Mouse (Mus musculus) frontal cortex, postnatal 25 days (tissue): ENCODE measurements around the gene Card10.
A peak's percentile ranks its signal among the peaks of the same experiment; 100 is the strongest.

Source experiments
- DNase-seq, 2 experiments: peaks; one replicate each; pipeline ENCODE4 v3.0.0; 2022; ENCODE audit warnings: low spot score in 2 of 2

Gene Card10

DNA sequence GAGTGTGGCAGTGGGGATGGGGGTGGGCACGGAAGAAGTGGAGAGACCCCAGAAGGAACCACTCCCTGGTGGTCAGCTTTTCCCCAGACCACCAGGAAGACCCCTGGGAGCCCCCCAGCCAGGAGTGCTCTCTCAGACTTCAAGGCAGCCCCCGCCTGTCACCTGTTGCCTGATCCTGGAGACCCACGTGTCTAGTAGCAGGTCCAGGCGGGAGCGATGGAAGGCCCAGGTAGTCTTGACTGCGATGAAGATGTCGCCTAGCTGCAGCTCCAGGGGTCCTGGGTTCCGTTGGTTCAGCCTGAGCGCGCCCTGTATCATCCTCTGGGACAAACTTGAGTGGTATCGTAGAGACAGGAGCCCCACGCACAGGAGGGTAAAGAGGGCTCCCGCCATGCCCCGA, 30.0 kb downstream of the Card10 start:
- DNase-seq = no peak

DNA sequence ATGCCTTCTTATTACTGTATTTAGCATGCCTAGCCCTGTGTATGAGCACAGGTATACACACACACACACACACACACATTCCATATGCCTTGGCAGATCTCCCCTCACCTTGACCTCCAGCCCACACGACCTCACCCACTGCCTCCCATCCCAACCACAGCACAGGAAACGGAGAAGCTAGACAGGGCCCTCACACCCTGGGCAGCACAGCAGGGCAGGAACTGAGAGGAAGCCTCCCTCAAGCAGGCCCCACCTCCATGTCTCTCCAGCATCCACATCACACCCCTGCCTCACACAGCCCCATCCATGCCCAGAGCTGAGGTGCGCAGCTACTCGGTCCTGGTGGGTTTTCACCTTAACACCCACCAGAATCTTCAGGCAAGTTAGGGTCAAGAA, 30.5 kb downstream of the Card10 start:
- DNase-seq = no peak

DNA sequence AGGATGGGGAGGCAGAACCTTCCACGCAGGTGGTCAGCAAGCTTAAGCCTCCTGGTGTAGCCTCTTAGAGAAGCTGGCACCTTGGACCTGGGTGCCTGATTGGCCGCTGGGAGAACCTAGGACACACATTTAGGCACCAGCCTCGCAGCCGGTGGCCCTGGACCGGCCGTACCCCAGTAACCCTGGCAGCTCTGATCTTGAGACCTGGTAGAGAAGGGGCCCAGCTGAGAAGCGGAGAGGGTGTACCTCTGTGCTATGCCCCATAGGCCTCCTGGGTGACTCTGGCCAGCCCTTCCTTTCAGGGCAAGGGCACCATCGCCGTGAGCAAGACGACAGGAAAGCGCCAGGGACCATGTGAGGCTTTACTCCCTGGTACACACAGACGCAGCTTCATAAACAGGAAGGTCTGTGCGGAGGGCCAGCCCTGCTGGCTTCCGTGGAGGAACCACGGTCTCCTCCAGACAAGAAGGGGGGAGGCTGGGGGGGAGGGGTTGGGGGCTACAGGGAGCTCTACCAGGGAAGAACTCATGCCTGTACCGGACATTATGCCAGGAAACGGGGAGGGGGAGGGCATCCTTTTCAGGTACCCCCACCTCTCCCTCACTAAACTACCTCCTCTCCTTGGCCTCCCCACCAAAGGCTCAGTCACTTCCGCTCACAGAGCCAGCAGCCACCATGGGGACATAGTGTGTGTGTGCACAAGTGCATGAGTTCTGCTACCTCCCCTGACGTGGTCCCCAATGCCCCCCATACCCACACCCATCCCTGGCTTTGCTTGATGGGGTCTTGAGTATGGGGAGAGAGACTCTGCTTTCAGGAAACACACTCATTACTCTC, 31.1 kb downstream of the Card10 start:
- DNase-seq = no peak

DNA sequence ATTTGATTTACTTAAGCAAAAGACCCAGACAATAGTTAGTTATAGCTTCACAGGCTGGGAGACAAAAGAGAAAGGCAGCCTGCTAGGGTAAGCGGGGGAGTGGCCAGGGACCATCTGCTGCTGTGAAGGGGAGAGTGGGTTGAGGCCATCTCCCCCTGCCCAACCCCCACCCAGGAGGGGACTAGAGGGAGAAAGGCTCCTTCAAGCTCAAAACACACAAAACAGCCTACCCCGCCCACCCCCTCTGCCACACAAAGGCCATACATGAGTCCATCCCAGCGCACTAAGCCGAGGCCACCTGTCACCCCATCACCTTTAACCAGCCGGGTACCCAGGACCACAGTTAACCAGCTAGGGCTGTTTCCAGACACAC, 31.9 kb downstream of the Card10 start:
- DNase-seq = no peak

DNA sequence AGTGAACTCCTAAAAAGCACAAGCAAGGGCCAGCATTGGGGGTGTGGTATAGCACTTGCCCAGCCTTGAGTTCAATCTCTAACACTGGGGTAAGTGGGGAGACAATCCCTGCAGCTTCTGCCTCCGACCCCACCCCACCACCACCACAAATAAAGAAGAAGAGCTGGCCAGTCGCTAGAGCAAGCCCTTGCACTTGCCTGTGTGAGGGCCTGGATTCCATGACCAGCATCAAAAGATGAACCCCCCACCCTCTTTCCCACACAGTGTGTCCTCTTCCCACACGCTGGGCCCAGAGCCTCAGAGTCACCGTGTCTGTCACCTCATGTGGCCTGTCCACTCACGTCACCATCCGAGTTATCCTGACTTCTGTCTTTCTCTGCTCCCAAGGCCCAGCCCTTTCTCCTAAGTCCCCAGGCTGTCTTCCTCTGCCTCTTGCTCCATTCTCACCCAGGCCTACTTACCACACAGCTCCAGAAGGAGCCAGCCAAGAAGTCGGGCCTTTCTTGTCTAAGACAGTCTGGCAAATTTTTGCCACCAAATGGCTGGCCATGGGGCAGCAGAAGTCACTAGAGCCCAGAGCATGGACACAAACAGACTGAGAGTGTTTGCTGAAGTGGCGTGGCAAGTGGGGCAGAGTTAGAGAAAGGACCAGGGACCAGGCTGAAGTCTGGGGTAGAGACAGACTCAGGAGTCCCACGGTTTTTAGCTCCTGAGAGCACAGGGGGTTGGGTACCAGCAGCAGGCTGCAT, 32.4 kb downstream of the Card10 start:
- no peak for DNase-seq

DNA sequence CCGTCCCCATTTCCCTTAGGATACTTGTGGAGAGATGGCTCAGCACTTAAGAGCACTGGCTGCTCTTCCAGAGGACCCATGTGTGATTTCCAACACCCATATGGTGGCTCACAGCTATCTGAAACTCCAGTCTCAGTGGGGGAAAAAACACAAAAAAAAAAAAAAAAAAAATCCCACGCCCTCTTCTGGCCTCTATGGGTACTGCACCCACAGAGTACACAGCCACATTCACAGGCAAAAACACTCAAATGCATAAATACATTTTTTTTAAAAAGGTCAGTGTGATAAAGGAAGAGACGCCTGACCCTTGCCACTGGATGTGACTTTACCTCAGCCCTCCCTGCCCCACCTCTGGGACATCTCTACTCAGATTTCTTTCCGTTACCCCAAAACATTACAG, 33.8 kb downstream of the Card10 start:
- no peak for DNase-seq

DNA sequence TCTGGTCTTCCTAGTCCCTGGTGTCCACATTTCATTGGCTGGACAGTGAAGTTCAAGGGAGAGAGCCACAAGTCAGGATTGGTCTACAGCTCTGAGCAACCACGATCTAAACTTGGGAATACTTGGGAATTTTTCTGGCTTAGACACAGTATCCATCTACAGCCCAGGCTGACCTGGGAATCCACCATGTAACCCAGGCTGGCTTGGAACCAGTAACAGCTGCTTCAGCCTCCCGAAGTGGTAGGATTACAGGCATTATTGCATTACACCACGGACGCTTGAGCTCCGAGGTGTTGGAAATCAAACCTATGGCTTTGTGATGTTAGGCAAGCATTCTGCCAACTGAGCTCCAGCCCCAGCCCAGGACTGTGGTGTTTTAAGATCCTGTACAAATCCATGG, 39.1 kb downstream of the Card10 start:
- no peak for DNase-seq

DNA sequence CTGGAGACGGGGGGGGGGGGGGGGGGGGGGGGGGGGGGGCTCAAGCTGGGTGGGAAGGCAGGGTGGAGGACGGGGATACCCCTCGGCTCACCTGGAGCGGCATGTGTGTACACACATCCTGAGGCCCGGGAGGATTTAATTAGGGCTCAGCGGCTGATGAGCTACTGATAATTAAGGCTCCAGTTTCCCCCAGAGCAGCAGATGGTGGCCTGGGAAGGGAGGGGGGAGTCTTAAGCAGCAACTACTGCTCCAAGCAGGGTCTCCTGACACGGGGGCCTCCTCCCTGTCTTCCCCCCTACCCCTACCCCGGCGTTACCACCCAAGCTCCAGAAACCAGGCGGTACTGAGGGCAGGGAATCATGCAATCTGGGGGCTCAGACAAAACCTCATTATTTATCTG, 39.6 kb downstream of the Card10 start:
- DNase-seq = no peak

DNA sequence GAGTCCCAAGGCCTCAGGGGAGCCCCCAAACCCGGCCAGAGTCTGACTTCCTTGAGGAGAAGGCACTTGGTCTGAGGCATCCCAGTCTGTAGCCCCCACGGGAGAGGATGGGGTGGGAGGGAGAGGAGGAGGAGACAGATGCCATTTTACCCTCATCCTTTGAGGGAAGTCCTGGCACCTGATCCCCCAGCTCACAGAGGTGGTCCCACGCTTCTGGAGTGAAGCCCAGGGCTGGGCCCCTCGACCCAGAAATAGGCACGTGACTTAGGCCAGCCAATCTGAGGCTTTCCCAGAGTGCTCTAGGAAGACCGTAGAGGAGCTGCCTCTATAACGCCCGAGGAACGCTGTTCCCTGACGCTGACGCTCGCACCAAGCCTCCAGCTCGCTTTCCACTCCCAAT, 41.7 kb downstream of the Card10 start:
- DNase-seq = no peak

DNA sequence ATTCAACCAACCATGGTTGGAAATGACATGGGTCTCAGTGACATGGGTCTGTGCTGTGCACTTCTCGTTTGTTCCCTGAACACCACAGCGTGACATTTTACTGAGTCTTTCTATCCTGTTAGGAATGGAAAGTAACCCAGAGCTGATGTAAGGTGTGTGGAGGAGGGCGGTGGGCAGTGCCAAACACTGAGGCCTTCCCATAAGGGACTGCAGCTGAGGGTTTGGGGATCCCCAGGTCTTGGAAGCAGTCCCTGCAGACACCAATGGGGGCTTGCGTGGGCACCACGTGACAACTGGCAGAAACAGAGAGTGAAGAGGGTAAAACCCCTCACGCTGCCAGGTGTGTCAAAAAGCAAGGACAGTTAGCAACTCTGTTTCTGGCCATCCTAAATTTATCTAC, 44.7 kb downstream of the Card10 start:
- DNase-seq = no peak

DNA sequence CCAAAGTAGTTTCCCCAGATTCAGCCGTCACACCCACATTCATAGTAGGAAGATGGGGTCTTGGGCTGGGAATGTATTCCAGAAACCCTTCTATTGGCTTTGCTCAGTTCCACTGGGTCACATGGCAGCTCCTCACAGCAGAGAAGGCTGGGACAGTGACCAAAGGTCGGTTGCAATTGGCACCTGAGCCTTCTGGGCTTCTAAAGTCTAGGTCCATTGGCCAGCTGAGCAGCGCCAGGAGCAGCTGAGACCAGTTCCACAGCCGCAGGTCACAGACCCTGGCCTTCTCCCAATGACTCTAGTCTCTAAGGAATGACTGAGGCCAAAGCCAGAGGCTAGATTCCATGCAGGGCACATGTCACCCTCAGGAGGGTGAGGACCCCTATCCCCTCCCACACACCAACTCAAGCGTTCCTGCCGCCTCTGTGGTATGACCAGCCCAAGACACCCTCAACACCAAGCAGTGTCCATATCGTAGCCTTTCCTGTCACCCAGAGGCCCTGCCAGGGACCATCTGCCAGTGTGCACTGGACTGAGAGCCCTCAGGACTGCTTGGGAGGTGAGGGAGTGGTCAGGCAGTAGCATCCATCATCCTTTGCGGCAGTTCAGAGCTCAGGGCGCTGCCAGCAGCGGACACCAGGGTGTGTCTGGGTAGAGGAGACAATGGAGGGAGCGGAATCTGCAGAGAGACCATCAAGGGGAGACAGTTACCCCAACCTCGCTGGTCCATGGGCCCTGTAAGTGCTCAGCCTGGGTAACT, 46.7 kb downstream of the Card10 start:
- DNase-seq = no peak

DNA sequence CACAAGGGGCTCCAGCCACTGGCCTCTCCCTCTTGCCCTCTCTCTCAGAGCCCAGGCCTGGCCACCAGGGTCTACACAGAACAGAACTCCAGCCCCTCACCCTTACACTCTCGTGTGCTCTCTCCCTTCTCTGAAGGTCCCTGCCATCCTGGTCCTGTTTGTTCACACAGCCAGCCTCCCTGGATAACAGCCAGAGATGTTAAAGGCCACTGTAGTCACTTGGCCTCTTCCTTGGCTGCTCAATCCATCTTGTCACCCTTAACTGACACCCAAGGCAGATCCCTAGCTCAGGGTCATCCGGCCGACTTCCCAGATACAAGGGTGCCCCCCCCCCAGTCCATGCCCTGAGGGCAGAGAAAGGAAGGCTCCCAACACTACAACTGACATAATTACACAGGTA, 47.6 kb downstream of the Card10 start:
- DNase-seq = no peak

DNA sequence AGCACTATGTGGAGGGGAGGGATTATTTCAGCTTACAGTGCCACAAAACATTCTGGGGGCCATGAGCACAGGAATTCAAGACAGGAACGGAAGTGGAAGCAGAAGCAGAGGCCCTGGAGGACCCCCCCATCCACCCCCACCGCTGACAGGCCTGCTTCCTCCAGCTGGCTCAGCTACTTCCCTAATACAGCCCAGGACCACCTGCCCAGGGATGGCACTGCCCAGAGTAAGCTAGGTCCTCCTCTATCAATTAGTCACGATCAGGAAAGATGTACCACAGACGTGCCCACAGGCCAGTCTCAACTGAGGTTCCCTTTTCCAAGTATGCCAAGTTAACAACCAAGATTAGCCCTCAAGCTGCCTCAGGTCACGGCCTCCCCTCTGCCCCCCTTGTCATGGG, 48.7 kb downstream of the Card10 start:
- no peak for DNase-seq

DNA sequence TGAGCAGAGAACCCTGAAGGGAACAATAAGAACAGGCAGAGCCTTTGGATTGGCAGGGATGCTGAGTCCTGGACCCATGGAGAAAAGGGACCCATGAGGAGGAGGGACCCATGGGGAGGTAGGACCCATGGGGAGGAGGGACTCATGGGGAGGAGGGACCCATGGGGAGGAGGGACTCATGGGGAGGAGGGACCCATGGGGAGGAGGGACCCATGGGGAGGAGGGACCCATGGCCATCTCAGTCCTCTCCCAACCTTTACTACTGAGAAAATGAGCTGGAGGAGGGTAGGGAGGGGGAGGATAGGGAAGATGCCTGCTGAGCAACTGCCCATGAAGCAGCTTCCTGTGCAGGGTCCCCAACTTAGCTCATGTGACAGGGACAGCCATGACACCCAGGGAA, 49.9 kb downstream of the Card10 start:
- DNase-seq = no peak

DNA sequence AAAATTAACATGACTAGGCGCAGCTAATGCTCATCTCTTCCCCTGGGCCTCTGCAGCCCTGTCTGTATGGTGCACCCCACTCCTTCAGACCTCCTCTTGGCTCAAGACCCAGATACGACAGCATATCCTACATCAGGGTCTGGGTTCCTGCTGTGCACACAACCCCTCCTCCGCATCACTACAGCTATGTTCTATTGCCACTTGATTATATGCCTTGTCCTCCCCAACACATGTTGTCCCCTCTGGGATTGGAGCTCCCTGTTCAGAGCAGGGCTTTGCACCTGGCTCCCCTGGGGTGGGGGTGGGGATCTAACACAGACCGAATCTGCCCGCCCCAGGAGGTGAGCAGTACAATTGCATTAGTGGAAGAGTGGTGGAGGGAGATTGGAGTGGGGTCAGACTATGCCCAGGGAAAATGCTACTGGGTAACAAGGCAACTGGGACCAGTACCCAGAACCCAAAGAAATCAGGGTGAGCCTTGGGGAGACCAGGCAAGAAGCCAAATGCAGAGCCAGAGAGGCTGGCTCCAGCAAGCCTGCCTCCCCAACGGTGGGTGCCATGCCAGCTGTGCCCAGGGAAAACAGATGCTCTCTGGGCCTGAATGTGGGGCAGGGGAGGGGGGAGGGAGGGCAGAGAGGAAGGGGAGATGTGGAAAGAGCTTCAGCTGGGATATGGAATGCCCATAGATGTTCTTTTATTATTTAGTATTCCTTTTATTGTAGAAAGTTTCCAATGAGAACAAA, 52.1 kb downstream of the Card10 start:
- DNase-seq = no peak

DNA sequence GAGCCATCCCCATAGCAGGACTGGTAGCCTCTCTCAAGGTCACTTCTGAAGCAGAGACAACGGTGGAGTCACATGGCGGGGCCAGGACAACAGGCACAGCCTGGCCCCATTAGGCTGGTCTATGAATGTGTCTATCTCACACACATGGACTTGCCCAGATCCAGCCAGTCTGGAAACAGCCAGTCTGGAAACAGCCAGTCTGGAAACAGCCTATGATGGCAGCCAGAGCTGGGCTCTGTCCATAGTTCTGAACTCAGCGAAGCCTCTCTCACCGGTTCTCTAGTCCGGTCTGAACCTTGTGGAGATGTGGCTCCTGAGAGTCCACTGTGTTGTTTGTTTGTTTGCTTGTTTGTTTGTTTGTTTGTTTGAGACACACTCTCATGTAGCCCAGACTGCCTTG, 53.0 kb downstream of the Card10 start:
- DNase-seq = no peak

DNA sequence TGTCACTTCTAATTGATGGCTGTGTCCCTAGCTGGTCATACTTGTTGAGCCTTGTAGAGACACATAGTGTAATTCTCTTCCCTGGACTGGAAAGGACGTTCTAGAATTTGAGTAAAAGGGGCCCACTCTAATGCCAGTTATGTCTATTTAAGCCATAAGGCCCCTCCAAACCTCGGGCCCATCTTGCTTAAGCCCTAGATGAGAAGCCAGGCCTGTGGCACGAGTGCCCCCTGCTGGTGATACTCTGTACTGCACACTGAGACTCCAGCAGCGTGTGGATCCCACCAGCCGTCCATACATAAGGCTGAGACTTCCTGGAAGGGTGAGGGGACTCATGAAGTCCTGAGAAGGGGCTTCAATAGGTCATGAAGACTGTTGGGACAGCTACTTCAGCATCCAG, 58.6 kb downstream of the Card10 start:
- DNase-seq = peak; percentile 85 to 93

DNA sequence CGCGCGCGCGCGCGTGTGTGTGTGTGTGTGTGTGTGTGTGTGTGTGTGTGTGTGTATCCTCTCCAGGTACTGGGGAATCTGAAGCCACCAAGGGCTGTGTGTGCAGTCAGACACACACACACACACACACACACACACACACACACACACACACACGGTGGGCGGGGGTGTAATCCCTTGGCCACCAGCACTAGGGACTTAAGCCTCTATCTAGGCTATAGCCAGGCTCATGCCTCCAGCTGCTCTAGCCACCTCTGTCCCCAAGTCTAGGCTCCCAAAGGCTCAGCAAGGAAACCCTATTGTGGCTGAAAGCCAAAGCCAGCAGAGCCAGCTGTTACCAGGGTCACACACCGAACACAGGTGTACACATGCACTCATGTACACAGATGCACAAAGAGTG, 60.0 kb downstream of the Card10 start:
- no peak for DNase-seq

DNA sequence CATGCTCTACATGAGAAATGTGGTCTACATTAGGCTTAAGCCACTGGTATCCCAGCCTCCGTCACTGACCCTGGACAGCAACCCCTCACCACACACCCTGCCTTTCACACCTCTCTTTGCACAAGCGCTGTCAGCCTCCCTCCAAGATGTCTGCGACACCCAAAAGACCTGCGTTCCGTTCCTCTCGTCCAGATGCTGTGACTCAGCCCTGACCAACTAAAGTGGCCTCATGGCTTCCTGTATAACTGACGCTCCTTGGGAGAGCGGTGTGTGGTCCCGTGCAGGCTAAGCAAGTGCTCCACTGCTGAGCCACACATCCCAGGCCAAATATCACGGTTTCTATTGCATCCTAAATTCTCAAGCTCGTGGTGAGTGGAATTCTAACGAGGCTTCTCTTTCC, 62.2 kb downstream of the Card10 start:
- no peak for DNase-seq

DNA sequence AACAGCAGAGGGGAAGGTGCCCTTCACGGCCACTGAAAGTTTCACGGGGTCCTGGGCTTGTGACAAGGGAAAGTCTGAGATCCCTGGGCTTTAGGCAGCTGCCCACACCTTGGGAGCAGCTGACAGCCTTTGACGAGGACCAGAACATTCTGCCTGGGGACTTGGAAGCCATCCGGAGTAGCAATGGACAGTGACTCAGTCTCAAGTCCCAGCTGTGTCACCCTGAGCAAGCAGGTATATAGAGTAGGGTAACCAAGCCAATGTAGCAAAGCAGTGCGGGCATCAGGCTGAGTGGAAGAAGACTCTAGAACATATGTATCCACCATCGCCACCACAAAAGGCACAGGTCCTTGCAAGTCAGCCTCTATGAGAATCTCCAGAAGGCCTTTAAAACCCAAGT, 65.7 kb downstream of the Card10 start:
- no peak for DNase-seq

DNA sequence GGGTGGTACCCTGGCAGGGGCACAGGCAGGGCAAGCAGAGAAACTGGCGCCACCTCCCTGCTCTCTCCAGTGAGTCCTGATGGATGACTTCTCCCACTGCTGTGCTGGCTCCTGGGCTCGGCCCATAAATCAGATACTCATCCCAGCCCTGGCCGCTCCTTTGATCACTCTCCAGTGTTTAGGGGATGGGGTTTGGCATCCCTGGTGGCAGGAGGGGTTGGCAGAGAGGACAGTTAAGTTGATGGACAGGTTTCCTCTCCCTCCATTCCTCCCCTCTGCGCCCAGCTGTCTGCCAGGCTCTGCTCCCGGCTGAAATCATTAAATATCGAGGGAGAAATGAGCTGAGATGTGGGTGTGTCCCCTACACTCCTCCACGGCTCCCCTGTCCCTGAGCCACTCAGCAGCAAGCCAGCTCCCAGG, 66.2 kb downstream of the Card10 start:
- no peak for DNase-seq

DNA sequence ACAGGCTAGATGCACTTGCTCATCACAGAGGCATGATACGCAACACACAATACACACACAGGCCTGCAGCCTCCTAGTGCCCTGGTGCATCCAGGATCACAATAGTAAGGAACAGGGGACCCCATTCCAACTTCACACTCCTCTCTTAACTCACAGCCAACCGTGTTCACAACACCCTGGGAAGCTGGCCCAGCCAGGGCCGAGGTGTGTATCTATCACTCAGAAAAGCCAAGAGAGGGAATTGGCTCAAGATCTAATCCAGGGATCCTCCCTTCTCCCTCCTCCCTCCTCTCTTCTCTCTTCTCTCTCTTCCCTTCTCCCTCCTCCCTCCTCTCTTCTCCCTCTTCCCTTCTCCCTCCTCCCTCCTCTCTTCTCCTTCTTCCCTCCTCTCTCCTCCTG, 66.7 kb downstream of the Card10 start:
- DNase-seq = no peak
